Mouse (Mus musculus): ENCODE results near the gene Pls1. TPM values are rescaled to one million over a fixed set of nuclear protein-coding genes. Genes with fewer than 3 reads are reported as not detected.

Gene Pls1
- polyA plus RNA-seq, 1 experiment from 2014 or later = 0.24 TPM

- Histone ChIP-seq H3K27ac (no peak overlapping the region), H3K36me3 (ENCODE audit: inconsistent target) (no peaks in the 10 kb centered on the region), H3K4me3 (ENCODE audit: inconsistent target) (no peak overlapping the region), H3K79me2 (ENCODE audit: inconsistent target) (no peaks in the 10 kb centered on the region)
- WGBS (ENCODE audit: missing documents) = 52% methylated on average over 3 of the region's 3 CpGs
Measured at GRCm38 (mm10) chr9:95704078-95704477, 141.0 kb downstream of the Pls1 start.

Other genes starting within 250 kb of the Pls1 start
- gene Pcolce2, start 207.7 kb downstream of the Pls1 start, polyA plus RNA-seq (2018) = 0.03 to 0.19 TPM in 2 of 3 replicates, not detected in the other
- not detected in 3 replicates for gene Trpc1, start 94.9 kb downstream of the Pls1 start, polyA plus RNA-seq (2018)
- gene Atr, start 12.3 kb upstream of the Pls1 start, polyA plus RNA-seq (2018) = 4.0 to 7.4 TPM (median 4.2 TPM) in 3 replicates
- gene Xrn1, start 109.4 kb upstream of the Pls1 start, polyA plus RNA-seq (2018) = 9.2 to 14.6 TPM (median 11.2 TPM) in 3 replicates

Data from macrophage (primary cell).